Mouse (Mus musculus): ENCODE data around the gene Rps11. TPM values are rescaled to one million over a fixed set of nuclear protein-coding genes. Genes with fewer than 3 reads are reported as not detected.
"Not testable (repeated sequence)": the region's sequence is repeated elsewhere in the genome, so short reads cannot be mapped to it uniquely, and the experiment has no call there.

The Rps11 gene
- polyA plus RNA-seq, 1 experiment from 2014 or later = 1,701 TPM

DNA sequence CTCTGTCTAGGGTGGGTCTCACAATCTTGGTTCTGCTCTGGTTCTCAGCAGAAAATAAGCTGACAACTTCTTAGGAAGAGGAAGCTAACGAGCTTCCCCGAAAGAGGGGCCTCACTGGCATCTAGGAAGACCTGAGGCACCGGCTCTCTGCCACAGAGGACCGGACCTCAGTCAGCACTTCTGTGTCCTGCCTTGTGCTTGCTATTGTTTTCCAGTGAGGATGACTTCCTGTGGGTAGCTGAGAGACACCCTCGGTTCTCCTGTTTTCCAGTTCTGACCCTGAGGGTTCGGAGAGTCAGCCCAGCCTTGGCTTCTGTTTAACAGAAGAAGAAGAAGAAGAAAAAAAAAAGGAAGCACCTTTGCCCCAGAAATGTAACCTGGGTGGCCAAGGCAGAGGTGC, 26.8 kb downstream of the Rps11 start:
- H3K27ac ChIP-seq (ENCODE audit: low read length) = peak overlapping the region; percentile 23; the same call in 1 of the 2 replicates
- H3K9ac ChIP-seq (ENCODE audit: low read depth, low read length) = no peak overlapping the region
- no peak overlapping the region for H3K4me3 ChIP-seq (ENCODE audit: low read length)
- H3K27me3 ChIP-seq (replicated peaks; ENCODE audit: control insufficient read depth, insufficient read depth, low read length) = no peaks in the 10 kb centered on the region
- 58% methylated on average over 6 of the region's 6 CpGs for WGBS
- ATAC-seq = no peak
- H3K36me3 ChIP-seq (ENCODE audit: control insufficient read depth, insufficient read depth, low read length) = 0 out of 2 replicates have a peak, but pooled peaks cover 4% of the 10 kb centered on the region
- peaks cover 13% of the 10 kb centered on the region for H3K4me1 ChIP-seq (ENCODE audit: control insufficient read depth, insufficient read depth, low read length)
- H3K9me3 ChIP-seq (ENCODE audit: control insufficient read depth, low read length) = no peaks in the 10 kb centered on the region
- no peak overlapping the region for H3K4me2 ChIP-seq (ENCODE audit: low read depth, low read length)

DNA sequence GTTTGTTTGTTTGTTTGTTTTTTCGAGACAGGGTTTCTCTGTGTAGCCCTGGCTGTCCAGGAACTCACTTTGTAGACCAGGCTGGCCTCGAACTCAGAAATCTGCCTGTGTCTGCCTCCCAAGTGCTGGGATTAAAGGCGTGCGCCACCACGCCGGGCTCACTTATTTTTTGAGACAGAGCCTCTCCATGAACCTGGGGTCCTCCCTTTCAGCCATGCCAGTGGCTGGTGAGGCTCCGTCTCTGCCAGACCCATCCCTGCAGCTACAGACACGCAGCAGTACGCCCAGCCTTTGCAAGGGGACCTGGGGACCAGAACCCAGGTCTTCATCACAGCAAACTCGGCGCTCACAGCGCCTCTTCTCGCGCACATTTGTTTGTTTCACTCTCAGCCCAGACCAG, 28.3 kb downstream of the Rps11 start:
- ATAC-seq; H3K4me2 ChIP-seq (ENCODE audit: low read depth, low read length); H3K36me3 ChIP-seq (ENCODE audit: control insufficient read depth, insufficient read depth, low read length); H3K9ac ChIP-seq (ENCODE audit: low read depth, low read length); H3K9me3 ChIP-seq (ENCODE audit: control insufficient read depth, low read length); H3K4me3 ChIP-seq (ENCODE audit: low read length); H3K27ac ChIP-seq (ENCODE audit: low read length); H3K27me3 ChIP-seq (replicated peaks; ENCODE audit: control insufficient read depth, insufficient read depth, low read length): not testable (repeated sequence)
- WGBS = 95% methylated on average over 14 of the region's 14 CpGs
- peaks cover 13% of the 10 kb centered on the region for H3K4me1 ChIP-seq (ENCODE audit: control insufficient read depth, insufficient read depth, low read length)

DNA sequence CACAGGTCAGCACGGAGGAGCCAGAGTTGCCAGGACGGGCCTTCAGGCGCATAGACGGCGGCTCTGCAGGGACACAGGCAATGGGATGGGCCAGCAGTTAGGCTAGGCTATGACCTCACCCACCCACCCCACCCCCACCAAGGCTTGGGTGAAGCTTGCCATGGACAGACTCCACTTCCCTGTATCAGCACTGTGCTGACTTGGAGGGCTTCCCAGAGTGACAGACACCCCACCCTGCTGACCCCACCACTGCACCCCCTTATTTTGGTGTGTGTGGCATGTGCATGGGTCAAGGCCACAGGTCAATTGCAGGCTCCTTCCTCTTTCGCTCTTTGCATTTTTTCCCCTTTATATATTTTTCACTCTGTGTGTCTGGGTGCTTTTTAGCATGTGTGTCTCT, 28.9 kb downstream of the Rps11 start:
- H3K27me3 ChIP-seq (replicated peaks; ENCODE audit: control insufficient read depth, insufficient read depth, low read length) = no peaks in the 10 kb centered on the region
- H3K36me3 ChIP-seq (ENCODE audit: control insufficient read depth, insufficient read depth, low read length) = 0 out of 2 replicates have a peak, but pooled peaks cover 4% of the 10 kb centered on the region
- peaks cover 16% of the 10 kb centered on the region for H3K4me1 ChIP-seq (ENCODE audit: control insufficient read depth, insufficient read depth, low read length)
- 81% methylated on average over 6 of the region's 6 CpGs for WGBS
- no peak overlapping the region for H3K27ac ChIP-seq (ENCODE audit: low read length)
- H3K9me3 ChIP-seq (ENCODE audit: control insufficient read depth, low read length) = no peaks in the 10 kb centered on the region
- no peak overlapping the region for H3K4me2 ChIP-seq (ENCODE audit: low read depth, low read length)
- no peak overlapping the region for H3K4me3 ChIP-seq (ENCODE audit: low read length)
- no peak for ATAC-seq
- H3K9ac ChIP-seq (ENCODE audit: low read depth, low read length) = no peak overlapping the region

DNA sequence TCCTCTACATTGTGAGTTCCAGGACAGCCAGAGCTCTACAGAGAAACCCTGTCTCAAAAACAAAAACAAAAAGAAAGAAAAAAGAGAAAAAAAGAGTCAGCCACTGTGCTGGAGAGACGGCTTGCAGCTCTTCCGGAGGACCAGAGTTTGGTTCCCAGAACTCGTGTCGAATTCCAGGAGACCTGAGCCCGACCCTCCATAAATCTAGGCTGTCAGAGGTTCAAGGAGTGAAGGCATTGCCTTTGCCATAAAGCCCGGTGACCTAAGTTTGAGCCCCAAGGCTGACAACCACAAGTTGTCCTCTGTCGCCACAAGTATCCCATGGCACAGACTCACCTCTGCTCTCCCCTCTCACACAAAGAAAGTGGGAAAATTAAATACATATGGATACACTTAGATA, 30.1 kb downstream of the Rps11 start:
- no peak overlapping the region for H3K4me2 ChIP-seq (ENCODE audit: low read depth, low read length)

DNA sequence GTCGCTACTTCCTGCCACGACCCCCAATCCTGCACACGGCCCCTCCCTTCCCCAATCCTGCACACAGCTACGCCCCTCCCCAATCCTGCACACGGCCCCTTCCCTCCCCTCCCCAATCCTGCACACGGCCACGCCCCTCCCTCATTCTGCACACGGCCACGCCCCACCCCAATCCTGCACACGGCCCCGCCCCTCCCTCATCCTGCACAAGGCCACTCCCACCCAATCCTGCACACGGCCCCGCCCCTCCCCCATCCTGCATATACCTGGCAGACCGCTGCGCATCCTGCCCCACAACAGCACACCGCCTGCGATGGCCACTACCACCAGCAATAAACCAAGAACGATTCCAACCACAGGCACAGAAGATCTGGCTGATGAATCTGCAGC, 30.7 kb downstream of the Rps11 start:
- Histone ChIP-seq H3K4me2 (ENCODE audit: low read depth, low read length) (no peak overlapping the region), H3K4me1 (ENCODE audit: control insufficient read depth, insufficient read depth, low read length) (peaks cover 18% of the 10 kb centered on the region), H3K27ac (ENCODE audit: low read length) (peak overlapping the region; percentile 64), H3K9me3 (ENCODE audit: control insufficient read depth, low read length) (no peaks in the 10 kb centered on the region), H3K36me3 (ENCODE audit: control insufficient read depth, insufficient read depth, low read length) (0 out of 2 replicates have a peak, but pooled peaks cover 4% of the 10 kb centered on the region), H3K4me3 (ENCODE audit: low read length) (no peak overlapping the region), H3K9ac (ENCODE audit: low read depth, low read length) (no peak overlapping the region), H3K27me3 (replicated peaks; ENCODE audit: control insufficient read depth, insufficient read depth, low read length) (no peaks in the 10 kb centered on the region)
- 33% methylated on average over 18 of the region's 18 CpGs for WGBS
- ATAC-seq = no peak

More for the DNA sequence above, 30.1 kb downstream of the Rps11 start:
- Histone ChIP-seq H3K4me3 (ENCODE audit: low read length) (no peak overlapping the region), H3K9ac (ENCODE audit: low read depth, low read length) (no peak overlapping the region), H3K4me1 (ENCODE audit: control insufficient read depth, insufficient read depth, low read length) (peaks cover 18% of the 10 kb centered on the region), H3K36me3 (ENCODE audit: control insufficient read depth, insufficient read depth, low read length) (0 out of 2 replicates have a peak, but pooled peaks cover 4% of the 10 kb centered on the region), H3K27ac (ENCODE audit: low read length) (no peak overlapping the region), H3K9me3 (ENCODE audit: control insufficient read depth, low read length) (no peaks in the 10 kb centered on the region), H3K27me3 (replicated peaks; ENCODE audit: control insufficient read depth, insufficient read depth, low read length) (no peaks in the 10 kb centered on the region)
- 34% methylated on average over 7 of the region's 7 CpGs for WGBS
- ATAC-seq = no peak

DNA sequence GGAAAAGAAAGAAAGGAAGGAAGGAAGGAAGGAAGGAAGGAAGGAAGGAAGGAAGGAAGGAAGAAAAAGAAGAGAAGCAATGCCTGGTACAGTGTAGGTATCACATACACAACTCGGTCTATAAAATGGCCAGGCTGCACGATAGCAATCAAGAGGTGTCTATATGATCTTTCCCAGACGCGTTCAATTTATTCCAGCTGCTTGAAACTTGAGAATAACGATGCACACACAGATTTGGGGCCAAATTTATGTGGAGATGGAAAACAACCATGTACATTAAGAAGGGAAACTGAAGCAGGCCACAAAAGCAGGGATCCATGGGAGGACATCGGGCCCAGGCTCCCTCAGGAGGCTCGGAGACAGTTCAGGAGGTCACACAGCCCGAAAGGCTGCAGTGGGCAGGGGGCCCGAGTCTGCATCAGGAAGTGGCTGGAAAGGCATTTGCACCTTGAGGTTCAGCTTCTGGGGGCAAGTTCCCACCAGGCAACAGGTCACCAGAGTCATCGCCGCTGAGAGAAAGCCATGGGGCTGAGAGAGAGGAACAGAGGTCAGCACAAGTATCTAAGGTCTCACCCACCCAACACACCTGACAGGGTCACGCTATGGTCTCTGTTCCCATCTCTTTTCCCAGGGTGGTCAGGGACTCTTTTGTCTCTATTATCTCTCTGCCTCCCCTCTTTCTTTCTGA, 31.3 kb downstream of the Rps11 start:
- ATAC-seq = no peak
- H3K36me3 ChIP-seq (ENCODE audit: control insufficient read depth, insufficient read depth, low read length) = 0 out of 2 replicates have a peak, but pooled peaks cover 4% of the 10 kb centered on the region
- no peak overlapping the region for H3K4me2 ChIP-seq (ENCODE audit: low read depth, low read length)
- peak overlapping the region; percentile 64 for H3K27ac ChIP-seq (ENCODE audit: low read length)
- no peak overlapping the region for H3K4me3 ChIP-seq (ENCODE audit: low read length)
- 52% methylated on average over 12 of the region's 12 CpGs for WGBS
- no peak overlapping the region for H3K9ac ChIP-seq (ENCODE audit: low read depth, low read length)
- H3K27me3 ChIP-seq (replicated peaks; ENCODE audit: control insufficient read depth, insufficient read depth, low read length) = no peaks in the 10 kb centered on the region
- peaks cover 18% of the 10 kb centered on the region for H3K4me1 ChIP-seq (ENCODE audit: control insufficient read depth, insufficient read depth, low read length)
- H3K9me3 ChIP-seq (ENCODE audit: control insufficient read depth, low read length) = no peaks in the 10 kb centered on the region

DNA sequence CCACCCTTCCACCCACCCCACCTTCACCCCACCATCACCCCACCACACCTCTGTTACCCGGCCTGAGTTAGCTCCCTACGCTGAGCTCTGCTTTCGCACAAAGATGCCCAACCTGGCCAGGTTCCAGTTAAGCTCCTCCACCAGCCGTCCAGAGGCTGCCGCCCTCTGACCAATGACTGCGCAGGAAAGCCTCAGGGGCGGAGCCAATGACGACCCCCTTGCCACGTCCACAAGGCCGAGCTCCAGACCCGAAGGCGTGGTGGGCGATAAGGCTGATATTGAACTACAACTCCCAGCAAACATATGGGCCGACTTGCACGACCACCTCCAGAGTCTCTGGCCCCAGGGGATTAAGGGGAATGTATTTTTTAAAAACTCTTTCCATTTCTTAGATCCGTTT, 32.2 kb downstream of the Rps11 start, which contains the start of gene Rcn3:
Rcn3 (minus strand) TSS at position 174 of the 400 bp plus-strand sequence.
- peak within 1 kb of the TSS; percentile 79 for H3K27ac ChIP-seq (ENCODE audit: low read length)
- peak; percentile 87 for ATAC-seq
- H3K9ac ChIP-seq (ENCODE audit: low read depth, low read length) = peak within 1 kb of the TSS; percentile 75
- under 1% methylated on average over 16 of the region's 16 CpGs for WGBS
- H3K4me2 ChIP-seq (ENCODE audit: low read depth, low read length) = peak within 1 kb of the TSS; percentile 65
- H3K4me1 ChIP-seq (ENCODE audit: control insufficient read depth, insufficient read depth, low read length) = peaks cover 18% of the 10 kb centered on the region
- H3K9me3 ChIP-seq (ENCODE audit: control insufficient read depth, low read length) = no peaks in the 10 kb centered on the region
- H3K36me3 ChIP-seq (ENCODE audit: control insufficient read depth, insufficient read depth, low read length) = 0 out of 2 replicates have a peak, but pooled peaks cover 4% of the 10 kb centered on the region
- H3K27me3 ChIP-seq (replicated peaks; ENCODE audit: control insufficient read depth, insufficient read depth, low read length) = no peaks in the 10 kb centered on the region
- H3K4me3 ChIP-seq (ENCODE audit: low read length) = peak within 1 kb of the TSS; percentile 57

DNA sequence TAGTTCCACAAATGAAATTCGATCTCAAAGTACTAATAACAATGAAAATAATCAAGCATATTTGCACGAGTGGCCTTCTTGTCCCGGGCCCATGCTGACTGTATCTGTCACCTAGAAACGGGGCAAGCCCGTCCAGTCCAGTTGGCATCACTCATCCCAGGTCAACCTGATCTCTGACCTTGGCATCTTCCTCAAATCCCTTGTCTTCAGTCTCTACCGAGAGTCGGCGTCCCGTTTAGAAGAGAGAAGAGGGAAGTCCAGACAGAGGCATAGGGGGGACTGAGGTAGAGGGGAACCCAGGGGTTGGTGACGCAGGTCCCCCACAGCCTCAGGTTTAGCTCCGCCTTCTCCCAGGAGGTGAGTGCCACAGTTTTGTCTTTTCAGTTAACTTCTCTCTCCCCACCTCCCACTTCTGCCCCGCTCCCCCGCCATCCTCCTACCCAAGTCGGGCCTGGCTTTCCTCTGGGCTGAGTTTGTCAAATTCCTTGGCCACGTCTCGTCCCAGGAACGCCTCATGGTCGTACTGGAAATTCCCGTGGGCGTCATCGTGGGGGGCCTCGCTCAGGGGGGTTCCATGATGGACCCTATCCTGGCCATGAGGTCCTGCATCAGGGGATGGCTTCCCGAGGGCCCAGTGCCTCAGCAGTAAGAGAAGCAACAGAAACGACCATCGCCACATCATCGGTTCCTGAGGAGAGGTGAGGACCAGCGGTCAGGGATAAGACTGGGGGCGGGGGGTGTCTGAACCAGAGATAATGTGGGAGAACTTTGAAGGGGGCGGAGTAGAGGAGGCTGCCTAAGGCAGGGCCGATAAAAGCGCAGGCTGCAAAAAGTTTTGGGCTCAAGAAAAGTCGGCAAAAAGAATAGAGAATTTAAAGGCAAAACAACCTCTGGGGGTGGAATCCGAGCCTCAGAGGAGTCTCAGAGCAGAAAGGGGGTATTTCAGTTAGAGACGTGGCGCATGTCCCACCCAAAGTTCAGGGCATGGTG, 32.9 kb downstream of the Rps11 start:
- H3K9ac ChIP-seq (ENCODE audit: low read depth, low read length) = peak overlapping the region; percentile 75
- WGBS = 13% methylated on average over 35 of the region's 35 CpGs
- H3K4me3 ChIP-seq (ENCODE audit: low read length) = peak overlapping the region; percentile 57
- ATAC-seq = peak; percentile 60
- H3K36me3 ChIP-seq (ENCODE audit: control insufficient read depth, insufficient read depth, low read length) = 0 out of 2 replicates have a peak, but pooled peaks cover 7% of the 10 kb centered on the region
- no peaks in the 10 kb centered on the region for H3K27me3 ChIP-seq (replicated peaks; ENCODE audit: control insufficient read depth, insufficient read depth, low read length)
- peak overlapping the region; percentile 65 for H3K4me2 ChIP-seq (ENCODE audit: low read depth, low read length)
- no peaks in the 10 kb centered on the region for H3K9me3 ChIP-seq (ENCODE audit: control insufficient read depth, low read length)
- peak overlapping the region; percentile 79 for H3K27ac ChIP-seq (ENCODE audit: low read length)
- peaks cover 18% of the 10 kb centered on the region for H3K4me1 ChIP-seq (ENCODE audit: control insufficient read depth, insufficient read depth, low read length)
